Mouse (Mus musculus): ENCODE data around the gene Zfp827.

Zfp827 gene

DNA sequence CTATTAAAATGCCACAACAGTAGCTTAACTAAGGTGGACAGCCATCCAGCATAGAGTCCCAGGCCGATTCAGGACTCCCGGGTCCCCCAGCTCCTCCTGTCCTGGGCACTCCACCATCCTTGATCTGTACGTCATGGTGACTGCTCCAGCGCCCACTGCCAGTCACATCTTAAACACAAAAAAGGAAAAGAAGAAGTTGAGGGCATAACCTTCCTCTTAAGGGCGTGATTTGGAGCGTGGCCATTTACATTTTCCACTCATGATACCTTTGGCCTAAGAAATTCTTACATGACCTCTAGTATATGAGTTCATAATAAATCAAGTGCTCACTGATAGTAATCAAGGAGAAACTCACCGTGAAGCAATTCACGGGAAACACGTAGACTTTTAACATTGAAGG is 131.2 kb downstream of the Zfp827 start:
- no peak for DNase-seq (ENCODE audit: low read depth)

DNA sequence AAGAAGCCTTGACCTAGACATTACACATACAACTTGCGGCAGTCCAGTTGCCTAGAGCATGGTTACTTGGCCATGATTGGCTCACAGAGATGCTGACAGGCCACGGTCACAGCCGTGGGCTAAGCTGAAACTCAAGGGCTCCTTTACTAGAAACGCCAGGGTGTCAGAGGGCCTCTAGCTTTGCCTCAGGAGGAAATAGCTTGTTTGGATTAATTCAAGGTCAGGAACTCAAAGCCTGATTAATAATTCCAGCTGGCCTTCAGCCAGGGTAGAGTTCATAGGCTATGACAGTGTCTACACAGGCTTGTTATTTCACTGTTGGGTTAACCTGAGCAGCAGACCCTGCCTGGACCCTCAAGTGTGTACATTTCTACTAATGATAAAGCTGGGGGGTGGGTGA is 132.1 kb downstream of the Zfp827 start:
- peak; percentile 21 for DNase-seq (ENCODE audit: low read depth)

DNA sequence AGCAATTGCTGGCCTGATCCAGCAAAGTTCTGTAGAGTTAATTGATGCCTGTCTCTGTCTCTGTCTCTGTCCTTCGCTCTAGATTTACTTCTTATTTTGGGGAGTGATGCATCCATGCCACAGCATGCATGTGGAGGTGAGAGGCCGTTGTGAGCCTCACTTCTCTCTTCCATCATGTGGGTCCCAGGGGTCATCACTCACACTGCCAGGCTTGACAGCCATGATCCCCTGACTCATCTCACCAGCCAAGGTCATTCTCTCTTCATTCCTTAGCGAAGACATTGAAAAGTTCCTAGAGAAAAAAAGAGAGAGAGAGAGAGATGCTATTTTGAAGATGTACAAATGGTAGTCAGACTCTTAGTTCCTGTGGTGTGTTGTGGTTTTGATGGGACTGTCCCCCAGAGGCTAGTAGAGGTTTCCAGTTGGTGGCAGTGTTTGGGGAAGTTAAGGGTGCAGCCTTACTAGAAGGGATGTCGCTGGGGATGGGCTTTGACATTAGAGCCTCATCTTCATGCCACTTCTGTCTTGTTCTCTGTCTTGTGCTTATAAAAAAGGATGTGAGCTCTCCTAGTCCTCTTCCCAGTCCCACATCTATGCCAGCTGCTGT is 133.0 kb downstream of the Zfp827 start:
- peak; percentile 33 for DNase-seq (ENCODE audit: low read depth)

DNA sequence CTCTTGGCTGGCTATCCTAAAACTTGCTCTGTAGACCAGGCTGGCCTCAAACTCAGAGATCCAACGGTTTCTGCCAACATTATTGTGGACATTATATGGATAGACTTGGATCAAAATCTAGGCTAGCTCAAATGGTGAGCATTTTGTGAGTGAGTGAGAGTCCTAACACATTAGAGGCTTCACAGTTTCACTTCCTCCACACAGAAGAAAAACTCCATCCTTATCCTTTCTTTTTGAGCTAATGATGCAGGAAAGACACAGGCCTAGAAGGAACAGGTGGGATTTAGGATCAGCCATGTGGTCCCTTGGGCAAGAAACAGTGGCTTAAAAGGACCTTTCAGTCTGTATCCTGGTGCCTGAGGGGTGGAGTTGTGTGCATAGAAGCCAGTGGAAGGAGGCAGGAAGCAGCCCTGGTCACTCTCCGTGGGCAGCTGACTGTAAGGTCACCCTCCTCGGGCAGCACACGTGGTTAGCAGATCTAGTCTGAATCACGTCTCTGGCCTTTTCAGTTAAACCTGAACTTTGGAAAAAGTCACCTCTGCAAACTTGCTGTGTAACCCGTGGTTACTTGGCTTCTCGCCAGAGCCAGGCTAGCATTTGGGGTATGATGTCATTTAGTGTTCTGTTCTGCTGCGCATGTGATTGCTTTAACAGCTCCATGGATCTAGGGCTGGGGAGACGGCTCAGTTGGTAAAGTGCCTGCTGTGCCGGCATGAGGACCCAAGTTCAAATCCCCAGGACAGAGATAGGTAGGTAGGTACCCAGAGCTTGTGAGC is 134.5 kb downstream of the Zfp827 start:
- peak; percentile 76 for DNase-seq (ENCODE audit: low read depth)

DNA sequence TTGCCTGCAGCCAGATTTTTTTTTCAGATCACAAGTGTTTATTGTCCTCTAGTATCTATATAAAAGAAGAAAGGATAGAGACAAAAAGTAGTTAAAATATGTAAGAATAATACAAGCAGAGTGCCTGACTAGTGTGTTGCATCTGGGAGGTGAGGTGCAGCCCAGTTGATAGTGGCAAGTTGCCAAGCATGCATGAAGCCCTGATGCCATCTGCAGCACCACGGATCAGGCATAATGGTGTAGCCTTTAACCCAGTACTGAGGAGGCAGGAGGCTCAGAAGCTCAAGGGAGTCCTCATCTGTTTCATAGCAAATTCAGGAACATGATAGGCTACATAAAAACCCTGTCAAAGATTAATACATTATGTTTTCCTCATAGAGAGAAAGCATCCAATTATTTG is 136.1 kb downstream of the Zfp827 start:
- no peak for DNase-seq (ENCODE audit: low read depth)

DNA sequence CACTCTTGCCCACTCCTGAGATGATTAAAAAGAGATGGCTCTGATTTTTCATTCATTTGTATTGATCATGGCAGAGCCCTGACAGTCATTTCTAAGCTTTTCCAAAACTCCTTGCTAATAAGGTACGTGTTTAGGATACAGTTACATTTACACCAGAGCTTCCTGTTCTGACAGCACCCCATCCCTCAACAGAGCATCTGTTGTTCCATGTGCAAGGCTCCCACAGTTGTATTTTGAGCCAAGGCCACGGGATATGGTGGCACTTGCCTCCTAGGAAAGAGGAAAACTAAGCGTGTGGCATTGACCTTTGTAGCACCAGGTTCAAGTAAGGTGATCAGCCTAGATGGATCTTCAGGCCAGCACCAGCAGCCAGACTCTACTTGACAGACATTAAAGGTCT is 137.0 kb downstream of the Zfp827 start:
- no peak for DNase-seq (ENCODE audit: low read depth)

DNA sequence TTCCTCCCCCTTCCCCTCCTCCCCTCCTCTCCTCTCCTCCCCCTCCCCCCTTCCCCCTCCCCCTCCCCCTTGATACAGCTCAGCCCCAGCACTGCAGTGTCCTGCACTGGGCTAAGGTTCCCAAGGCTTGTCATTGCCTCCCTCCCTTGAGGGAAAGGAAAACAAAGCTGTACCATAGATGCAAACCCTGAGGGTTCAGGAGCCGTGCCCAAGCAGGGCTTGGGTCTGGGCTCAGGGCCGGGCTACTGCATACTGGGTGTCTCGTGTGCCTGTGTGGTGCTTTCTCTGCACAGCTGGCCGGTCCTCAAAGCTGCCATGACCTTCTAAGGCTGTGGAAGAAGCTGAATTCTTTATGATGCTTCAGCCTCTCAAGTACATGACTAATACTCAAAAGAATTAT is 145.4 kb downstream of the Zfp827 start:
- DNase-seq (ENCODE audit: low read depth), result no peak

DNA sequence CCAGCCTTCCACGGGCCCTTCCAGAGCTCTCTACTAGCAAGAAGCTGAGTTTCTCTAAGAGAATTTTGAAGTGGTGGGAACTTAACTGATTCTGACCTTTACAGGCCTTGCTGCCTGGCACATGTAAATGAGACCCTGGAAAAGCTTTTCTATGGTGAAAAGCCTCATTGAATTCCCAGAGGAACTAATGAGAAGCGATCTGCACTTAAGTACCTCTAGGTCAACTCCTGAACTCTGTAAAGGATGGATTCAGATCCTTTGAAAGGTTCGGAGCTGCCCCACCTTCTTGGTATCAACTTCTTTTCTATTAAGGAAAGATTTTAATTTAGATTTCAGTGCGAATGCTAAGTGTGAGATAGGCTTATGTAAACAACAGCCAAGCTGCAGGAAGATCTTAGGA is 147.8 kb downstream of the Zfp827 start:
- DNase-seq (ENCODE audit: low read depth), result no peak

DNA sequence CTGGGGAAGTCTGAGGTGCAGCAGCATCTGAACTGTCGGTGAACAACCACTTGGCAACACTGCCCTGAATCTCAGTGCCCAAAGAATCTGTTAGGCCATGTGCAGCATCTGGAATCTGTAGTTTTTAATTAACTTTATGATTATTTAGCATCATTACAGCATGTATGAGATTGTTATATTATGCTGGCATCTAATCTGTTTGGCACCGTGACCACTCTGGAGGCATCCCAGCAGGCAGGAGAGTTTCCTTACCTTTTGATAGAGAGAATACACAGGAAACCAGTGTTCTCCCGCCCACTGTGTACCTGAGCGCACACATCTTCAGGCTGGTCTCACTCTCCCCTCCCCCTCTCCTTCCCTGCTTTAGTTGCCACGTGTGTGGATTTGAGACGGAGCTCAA is 151.4 kb downstream of the Zfp827 start:
- DNase-seq (ENCODE audit: low read depth), result no peak

DNA sequence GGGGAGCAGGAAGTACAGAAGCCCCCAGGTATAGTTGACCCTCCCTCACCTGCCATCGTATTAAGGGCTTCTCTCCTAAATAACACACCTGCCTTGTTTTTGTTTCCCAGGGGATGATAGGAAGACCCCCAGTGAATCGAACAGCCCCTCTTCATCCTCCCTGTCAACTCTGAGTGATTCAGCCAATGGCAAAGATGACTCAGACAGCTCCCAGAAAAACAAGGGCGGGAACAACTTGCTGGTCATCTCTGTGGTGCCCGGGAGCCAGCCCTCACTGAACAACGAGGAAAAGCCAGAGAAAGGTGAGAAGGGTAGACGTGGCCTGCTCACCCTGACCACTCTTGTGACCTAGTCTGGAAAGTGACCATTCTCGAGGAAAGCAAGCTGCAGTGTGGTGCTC is 157.3 kb downstream of the Zfp827 start:
- DNase-seq (ENCODE audit: low read depth), result no peak

DNA sequence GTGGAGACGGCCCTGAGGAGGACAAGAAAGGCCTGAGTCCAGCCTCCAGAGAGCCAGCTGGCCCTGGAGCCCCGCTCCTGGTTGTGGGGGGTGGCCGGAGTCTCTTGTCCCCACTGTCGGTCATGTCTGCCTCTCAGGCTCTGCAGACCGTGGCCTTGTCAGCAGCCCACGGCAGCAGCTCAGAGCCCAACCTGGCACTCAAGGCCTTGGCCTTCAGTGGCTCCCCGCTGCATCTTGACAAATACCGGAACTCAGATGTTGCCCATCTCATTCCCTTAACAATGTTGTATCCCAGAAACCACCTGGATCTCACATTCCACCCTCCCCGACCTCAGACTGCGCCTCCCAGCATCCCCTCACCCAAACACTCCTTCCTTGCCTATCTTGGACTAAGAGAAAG is 161.8 kb downstream of the Zfp827 start:
- DNase-seq (ENCODE audit: low read depth), result no peak

DNA sequence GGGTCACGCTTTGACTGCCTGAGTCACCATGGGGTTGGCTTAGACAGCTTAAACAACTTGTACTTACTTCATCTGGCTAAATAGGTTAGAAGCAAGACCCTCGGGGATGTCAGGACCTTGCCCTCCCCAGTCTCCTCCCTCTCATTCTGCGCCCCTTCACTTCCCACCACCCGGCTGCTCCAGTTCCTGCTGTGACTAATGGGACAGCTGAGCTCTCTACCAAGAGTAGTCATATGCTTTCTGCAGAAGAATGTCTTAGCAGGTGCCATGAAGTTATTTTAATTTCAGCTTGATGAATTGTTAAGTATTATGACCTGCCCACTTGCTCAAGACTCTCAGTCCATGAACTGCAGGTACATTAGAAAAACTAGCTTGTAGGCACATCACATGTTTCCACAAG is 168.2 kb downstream of the Zfp827 start:
- no peak for DNase-seq (ENCODE audit: low read depth)

DNA sequence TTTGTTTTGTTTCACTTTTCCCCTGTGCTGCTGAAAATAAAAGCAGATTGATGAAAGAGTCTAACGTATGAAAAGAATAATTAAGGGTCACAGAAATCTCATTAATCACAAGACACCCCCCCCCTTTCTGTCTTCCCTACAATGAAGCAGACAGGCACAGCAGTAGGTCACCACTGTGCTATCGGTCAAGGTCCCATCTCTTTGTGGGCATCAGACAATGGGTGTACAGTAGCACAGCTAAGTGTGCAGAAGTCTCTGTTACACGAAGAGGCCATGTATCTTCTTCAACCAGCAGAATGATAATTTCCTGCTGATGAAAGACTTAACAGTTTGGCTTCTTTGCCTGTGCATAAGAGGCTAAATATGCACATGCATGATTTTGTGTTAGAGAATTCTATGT is 170.4 kb downstream of the Zfp827 start:
- DNase-seq (ENCODE audit: low read depth), result no peak

DNA sequence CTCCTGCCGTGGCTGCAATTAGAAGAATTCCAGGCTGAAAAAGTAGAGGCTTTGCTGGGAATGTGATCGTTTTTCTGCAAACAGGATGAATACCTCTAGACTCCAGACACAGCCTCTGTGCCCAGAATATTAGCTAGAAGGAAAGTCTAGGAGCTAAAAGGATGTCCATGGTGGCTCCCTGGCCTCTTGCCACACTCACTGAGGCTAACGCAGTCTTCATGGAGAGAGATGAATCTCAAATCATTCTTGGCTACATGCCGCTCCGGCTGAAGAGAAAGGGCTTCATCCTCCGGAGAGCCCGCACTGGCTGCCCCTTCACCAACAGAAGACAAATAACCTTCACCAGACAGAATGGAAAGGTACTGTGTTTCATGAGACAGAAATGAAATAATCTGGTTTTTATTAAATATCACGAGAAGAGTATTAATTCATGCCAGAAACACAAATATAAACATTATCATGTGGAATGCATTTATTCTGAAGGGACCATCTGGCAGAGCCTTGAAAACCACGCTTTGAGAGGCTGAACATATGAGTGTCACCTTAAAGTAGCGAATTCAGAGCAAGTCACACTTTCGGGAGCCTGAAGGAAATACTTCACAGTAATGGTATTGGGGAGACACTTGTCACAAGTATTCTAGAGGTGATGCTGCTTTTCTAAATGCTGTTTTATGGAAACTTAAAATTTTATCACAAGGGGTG is 173.4 kb downstream of the Zfp827 start:
- DNase-seq (ENCODE audit: low read depth), result no peak

DNA sequence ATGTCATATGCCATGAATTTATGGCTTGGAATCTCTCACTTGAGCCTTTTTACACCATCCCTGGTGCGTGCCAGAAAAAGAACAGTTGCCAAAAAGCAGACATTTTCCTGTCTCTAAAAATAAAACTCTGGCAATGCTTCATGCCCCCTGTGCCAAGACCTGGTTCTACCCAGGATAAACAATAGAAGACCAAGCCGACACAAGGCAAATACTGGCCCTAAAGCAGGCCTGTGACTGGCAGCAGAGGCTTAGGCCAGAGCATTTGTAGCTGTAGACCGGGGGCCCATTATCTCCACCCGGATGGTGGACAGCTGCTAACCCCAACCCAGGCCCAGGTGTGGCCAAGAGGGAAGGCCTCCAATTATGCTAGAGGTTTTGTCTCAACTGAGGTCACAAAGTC is 178.7 kb downstream of the Zfp827 start:
- no peak for DNase-seq (ENCODE audit: low read depth)

DNA sequence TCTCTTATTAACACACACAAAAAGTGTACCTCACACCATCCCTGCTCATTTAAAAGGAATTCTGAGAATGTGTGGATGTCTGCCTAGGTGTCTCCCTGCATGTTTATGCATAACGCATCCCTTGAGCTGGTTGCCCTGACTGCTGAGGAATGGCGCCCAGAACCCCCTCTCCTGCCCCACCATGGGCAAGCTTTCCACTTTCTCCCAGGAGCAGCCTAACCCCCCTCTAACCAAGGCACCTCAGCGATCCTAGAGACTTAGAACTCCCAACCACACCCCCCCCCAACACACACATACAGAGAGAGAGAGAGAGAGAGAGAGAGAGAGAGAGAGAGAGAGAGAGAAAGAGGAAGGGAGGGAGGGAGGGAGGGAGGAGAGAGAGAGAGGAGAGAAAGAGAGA is 179.9 kb downstream of the Zfp827 start:
- no peak for DNase-seq (ENCODE audit: low read depth)

DNA sequence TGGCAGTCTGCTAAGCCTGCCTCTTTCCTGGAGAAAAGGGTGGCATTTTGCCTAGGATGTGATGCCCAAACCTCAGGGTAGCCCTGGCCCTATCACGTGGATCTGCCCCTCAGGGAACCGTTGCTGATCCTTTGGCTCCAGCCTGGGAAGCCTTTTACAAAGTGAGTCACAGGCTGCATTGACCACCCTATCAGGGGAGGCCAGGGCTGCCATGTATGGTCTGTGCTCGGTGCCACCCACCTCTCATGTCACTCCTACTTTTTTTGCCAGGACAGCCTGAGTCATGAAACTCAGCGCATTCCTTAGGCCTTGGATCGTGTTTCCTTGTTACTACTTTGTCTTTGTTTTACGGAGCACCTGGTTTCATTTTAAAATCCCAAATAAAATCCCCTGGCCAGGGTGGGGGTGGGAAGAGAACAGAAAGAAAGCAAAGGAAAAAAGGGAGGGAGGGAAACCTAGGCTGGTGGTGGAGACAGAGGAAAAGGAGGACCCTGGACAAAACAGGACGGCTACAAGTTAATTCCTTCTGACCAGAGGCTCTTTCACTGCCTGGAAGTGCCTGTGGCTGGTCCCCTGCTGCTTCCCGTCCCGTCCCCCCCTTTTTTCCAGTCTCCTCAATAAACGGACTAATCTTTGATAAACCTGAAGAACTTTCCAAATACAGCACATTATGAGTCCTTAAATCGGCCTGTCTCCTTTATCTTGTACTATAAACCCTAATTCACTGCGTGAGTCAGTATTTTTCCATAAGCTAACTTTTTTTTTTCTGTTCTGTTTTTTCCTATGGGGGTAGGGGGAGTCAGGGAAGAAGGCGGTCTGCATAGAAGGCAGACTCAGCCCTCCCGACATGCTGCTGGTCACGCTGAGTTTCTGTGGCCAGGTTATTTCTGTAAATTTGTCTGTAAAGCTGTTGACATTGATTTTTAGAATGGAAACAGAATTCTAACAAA is 180.7 kb downstream of the Zfp827 start:
- DNase-seq (ENCODE audit: low read depth), result no peak

DNA sequence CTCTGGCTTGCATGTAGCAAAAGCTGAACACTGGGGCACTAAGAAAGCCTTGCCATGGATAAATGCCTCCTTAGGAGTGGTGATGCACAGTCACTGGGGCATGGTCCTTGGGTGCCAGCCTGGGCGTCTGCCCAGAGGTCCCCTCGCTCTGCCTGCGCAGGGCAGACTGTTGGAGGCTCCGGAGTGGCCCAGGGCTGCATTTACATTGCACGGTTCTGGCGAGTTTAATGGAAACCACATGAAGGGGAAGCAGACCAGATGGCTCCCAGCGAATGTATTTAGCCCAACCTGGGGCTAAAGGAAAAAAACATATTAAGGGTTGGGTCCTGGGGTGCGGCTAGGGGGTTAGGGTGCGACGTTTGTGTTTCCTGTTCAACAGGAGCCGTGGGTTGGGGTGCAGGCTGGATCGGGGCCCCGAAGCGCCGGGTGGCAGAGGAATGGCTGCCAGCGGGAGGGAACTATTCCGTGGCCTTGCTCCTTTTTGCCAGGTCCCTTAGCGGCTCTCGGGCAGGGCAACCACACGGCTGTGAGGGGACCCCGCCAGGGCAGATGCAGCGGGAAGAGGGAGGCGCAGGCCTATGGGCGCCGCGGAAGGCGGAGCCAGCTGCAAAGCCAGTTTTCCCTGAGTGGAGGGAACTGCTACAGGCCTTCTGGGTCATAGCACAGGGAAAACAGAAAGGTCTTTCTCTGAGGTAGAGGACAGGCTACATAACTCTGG is 181.6 kb downstream of the Zfp827 start:
- no peak for DNase-seq (ENCODE audit: low read depth)

DNA sequence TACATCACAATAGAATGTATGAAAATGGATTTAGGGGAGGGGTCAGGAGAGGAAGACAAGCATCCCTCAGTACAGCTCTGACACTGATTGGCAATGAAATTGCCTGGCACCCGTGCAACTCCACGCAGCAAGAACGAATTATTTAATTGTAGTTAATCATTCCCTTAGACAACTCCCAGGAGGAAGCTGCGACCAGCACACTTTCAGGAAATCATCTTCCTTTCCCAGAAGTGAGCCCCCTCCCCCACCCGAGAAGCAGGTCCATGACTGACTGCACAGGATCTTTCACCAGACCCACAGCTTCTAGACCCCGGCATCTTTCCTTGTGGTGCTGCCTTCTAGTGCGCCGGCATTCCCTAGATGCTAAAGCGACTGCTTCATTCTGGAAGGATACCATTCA is 183.4 kb downstream of the Zfp827 start:
- DNase-seq (ENCODE audit: low read depth), result no peak

DNA sequence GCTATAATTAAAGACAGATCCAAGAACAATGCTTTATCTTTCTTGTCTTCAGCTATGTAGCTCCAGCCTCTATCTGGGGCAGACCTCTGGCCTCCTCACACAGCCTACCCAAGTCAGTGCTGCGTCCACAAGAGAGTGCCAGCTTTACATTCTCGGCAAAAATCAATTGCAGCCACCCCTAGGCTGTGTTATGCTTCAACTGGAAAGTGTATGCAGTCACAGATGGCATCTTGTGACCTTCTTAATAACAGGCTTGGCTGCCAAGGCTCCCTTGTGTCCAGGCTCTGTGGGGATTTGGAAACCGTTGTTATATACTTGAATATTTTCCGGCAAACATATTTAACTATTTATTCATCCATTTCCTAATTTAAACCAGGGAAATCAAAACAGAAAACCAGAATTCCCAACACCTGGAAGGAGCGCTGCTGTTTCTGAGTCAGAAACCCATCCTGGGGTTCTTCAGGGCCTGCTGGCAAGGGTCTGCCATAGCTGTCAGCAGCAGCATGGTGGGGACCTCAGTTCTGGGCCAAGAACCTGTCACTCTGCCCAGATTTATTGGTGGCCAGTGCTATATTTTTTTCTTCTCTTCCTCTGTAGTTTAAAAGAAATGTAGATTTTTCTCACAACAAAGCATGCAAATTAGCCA is 194.0 kb downstream of the Zfp827 start:
- DNase-seq (ENCODE audit: low read depth), result no peak

DNA sequence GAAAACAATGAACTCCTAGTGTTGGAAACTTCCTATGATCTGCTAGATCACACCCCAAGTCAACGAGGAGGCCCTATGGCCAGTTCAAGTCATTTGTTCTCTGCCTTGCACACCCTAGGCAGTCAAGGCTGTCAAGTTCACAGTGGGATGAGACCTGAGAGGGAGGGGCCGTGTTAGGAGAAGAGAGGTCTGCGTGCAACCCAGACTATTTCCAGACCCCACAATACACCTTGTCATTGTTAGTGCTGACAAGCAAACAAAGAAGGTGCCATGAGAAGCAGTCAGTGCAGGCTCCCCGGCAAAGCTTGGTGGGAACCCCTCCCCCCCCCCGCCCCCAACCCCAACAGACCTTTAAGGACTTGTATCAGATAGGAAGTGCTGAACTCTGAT is 194.5 kb downstream of the Zfp827 start:
- DNase-seq (ENCODE audit: low read depth), result no peak
